Mouse (Mus musculus) liver, adult 2 months (tissue): ENCODE measurements around the gene Atxn1.

ENCODE experiments used
- CTCF ChIP-seq: fragments of 200-500 bp; IDR thresholded peaks from 2 replicates; pipeline ENCODE4 v1.5.1; 2011; ENCODE audit warnings: low read depth, low read length, control low read depth
- POLR2A ChIP-seq: fragments of 200-500 bp; IDR thresholded peaks from 2 replicates; pipeline ENCODE4 v1.6.1; 2011; ENCODE audit warnings: low read length, control low read depth; ENCODE audit not compliant: insufficient read depth; ENCODE audit errors: extremely low read depth

DNA sequence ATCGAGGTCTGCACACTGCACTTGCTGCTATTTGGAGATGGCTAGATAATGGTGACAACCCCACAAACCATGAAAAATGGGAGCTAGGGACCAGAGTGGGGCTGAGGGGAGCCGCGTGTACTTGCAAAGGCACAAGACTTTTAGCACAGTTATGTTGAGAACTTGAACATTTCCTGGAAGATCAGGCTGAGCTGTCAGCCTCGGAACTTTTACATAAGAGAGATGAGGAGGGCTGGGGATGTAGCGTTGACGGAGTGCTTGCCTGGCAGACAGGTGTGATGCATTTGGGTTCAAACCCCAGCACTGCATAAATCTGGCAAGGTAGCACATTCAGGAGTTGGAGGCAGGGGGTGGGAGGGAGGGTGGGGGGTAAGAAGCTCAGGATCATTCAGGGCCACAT is 346.8 kb downstream of the Atxn1 start:
- no peak for TF ChIP-seq CTCF
- TF ChIP-seq POLR2A = no peak
